Mouse (Mus musculus) T-helper 2 cell (primary cell): ENCODE measurements at regions not wholly inside any gene's neighbourhood (a gene's known extent, or its start where the extent isn't known, plus 50 kb on each side); places are given as distances from the start of the nearest gene placed in this dataset.

Experiments used
- in situ Hi-C: fragments of 300-600 bp; cut with MboI, MseI; formaldehyde crosslinking; loops from one replicate; pipeline ENCODE4 v1.15.1; 2025; ENCODE audit warnings: high pct_unique_total_duplicates

- in situ Hi-C loops = loop anchor here (10.0 kb wide), 1 partner anchor 1530 kb away; no protein-coding TSS in a partner anchor
Observed at GRCm38 (mm10) chr14:82065173-82065572, 2081.3 kb downstream of the Olfm4 start.

GRCm38 (mm10) chr14:82101643-82102042 is 2117.8 kb downstream of the Olfm4 start:
- in situ Hi-C loops = no loop called here

- in situ Hi-C loops = no loop called here
Observed at GRCm38 (mm10) chr14:82112851-82113250, 2129.0 kb downstream of the Olfm4 start.

- in situ Hi-C loops = no loop called here
Observed at GRCm38 (mm10) chr14:82148827-82149498, 2165.1 kb downstream of the Olfm4 start.

- in situ Hi-C loops = no loop called here
Observed at GRCm38 (mm10) chr14:82185334-82185733, 2201.5 kb downstream of the Olfm4 start.

- in situ Hi-C loops = no loop called here
Observed at GRCm38 (mm10) chr14:82210402-82210801, 2226.5 kb downstream of the Olfm4 start.

- in situ Hi-C loops = no loop called here
Observed at GRCm38 (mm10) chr14:82228522-82228921, 2214.8 kb upstream of the Pcdh17 start.

GRCm38 (mm10) chr14:82236238-82236637 is 2207.1 kb upstream of the Pcdh17 start:
- in situ Hi-C loops = no loop called here

GRCm38 (mm10) chr14:82243321-82243720 is 2200.0 kb upstream of the Pcdh17 start:
- in situ Hi-C loops = no loop called here

GRCm38 (mm10) chr14:82244891-82245290 is 2198.5 kb upstream of the Pcdh17 start:
- in situ Hi-C loops = no loop called here
